Mouse (Mus musculus): ENCODE measurements around the gene Taf8. TPM values are rescaled to one million over a fixed set of nuclear protein-coding genes. Genes with fewer than 3 reads are reported as not detected.
A peak's percentile ranks its signal among the peaks of the same experiment; 100 is the strongest.

The Taf8 gene
- total and polyA plus RNA-seq, 2 experiments from 2014 or later, result 11.5 to 15.1 TPM

- Histone ChIP-seq H3K9me3 (ENCODE audit: low read length) (no peaks in the 10 kb centered on the region), H3K27me3 (ENCODE audit: insufficient read depth, low read length) (peaks cover 11% of the 10 kb centered on the region), H3K4me1 (ENCODE audit: insufficient read depth, low read length) (no peaks in the 10 kb centered on the region), H3K4me2 (ENCODE audit: low read depth, low read length, poor library complexity, severe bottlenecking) (0 out of 2 replicates have a peak overlapping the region, but pooled peaks have one; percentile 1), H3K27ac (ENCODE audit: low read depth, low read length) (no peak overlapping the region), H3K4me3 (ENCODE audit: low read depth, low read length) (no peak overlapping the region), H3K9ac (replicated peaks; ENCODE audit: low read length, poor library complexity, severe bottlenecking) (no peak overlapping the region), H3K36me3 (ENCODE audit: insufficient read depth, low read length) (no peaks in the 10 kb centered on the region)
- TF ChIP-seq CTCF (IDR thresholded peaks at IDR 0.05), result no peak
- no peak for DNase-seq (ENCODE audit: low spot score)
- WGBS, result 7% methylated on average over 33 of the region's 34 CpGs
- no peak for ATAC-seq (ENCODE audit: low FRiP score)
These were observed 33.6 kb downstream of the Taf8 start for GRCm38 (mm10) chr17:47468466-47468865.

- DNase-seq (ENCODE audit: low spot score) (no peak), ATAC-seq (ENCODE audit: low FRiP score) (no peak)
- no peaks in the 10 kb centered on the region for H3K36me3 ChIP-seq (ENCODE audit: insufficient read depth, low read length)
- H3K9ac ChIP-seq (replicated peaks; ENCODE audit: low read length, poor library complexity, severe bottlenecking), result no peak overlapping the region
- WGBS, result 20% methylated on average over 14 of the region's 14 CpGs
- H3K27ac ChIP-seq (ENCODE audit: low read depth, low read length), result no peak overlapping the region
- H3K4me2 ChIP-seq (ENCODE audit: low read depth, low read length, poor library complexity, severe bottlenecking), result 0 out of 2 replicates have a peak overlapping the region, but pooled peaks have one; percentile 1
- H3K27me3 ChIP-seq (ENCODE audit: insufficient read depth, low read length), result peaks cover 11% of the 10 kb centered on the region
- no peak overlapping the region for H3K4me3 ChIP-seq (ENCODE audit: low read depth, low read length)
- H3K4me1 ChIP-seq (ENCODE audit: insufficient read depth, low read length), result no peaks in the 10 kb centered on the region
- TF ChIP-seq CTCF (IDR thresholded peaks at IDR 0.05), result no peak
- H3K9me3 ChIP-seq (ENCODE audit: low read length), result no peaks in the 10 kb centered on the region
These were observed 34.0 kb downstream of the Taf8 start for GRCm38 (mm10) chr17:47468063-47468462.

GRCm38 (mm10) chr17:47467659-47468058, 34.4 kb downstream of the Taf8 start:
- Histone ChIP-seq H3K36me3 (ENCODE audit: insufficient read depth, low read length) (no peaks in the 10 kb centered on the region), H3K4me2 (ENCODE audit: low read depth, low read length, poor library complexity, severe bottlenecking) (no peak overlapping the region), H3K27ac (ENCODE audit: low read depth, low read length) (no peak overlapping the region), H3K9me3 (ENCODE audit: low read length) (no peaks in the 10 kb centered on the region), H3K4me3 (ENCODE audit: low read depth, low read length) (no peak overlapping the region), H3K4me1 (ENCODE audit: insufficient read depth, low read length) (no peaks in the 10 kb centered on the region), H3K27me3 (ENCODE audit: insufficient read depth, low read length) (peaks cover 11% of the 10 kb centered on the region), H3K9ac (replicated peaks; ENCODE audit: low read length, poor library complexity, severe bottlenecking) (no peak overlapping the region)
- WGBS, result 57% methylated on average over 11 of the region's 11 CpGs
- no peak for TF ChIP-seq CTCF (IDR thresholded peaks at IDR 0.05)
- no peak for ATAC-seq (ENCODE audit: low FRiP score)
- DNase-seq (ENCODE audit: low spot score), result no peak

GRCm38 (mm10) chr17:47466284-47466683, 35.8 kb downstream of the Taf8 start:
- Histone ChIP-seq H3K4me2 (ENCODE audit: low read depth, low read length, poor library complexity, severe bottlenecking) (no peak overlapping the region), H3K9ac (replicated peaks; ENCODE audit: low read length, poor library complexity, severe bottlenecking) (no peak overlapping the region), H3K27ac (ENCODE audit: low read depth, low read length) (no peak overlapping the region), H3K4me1 (ENCODE audit: insufficient read depth, low read length) (no peaks in the 10 kb centered on the region), H3K4me3 (ENCODE audit: low read depth, low read length) (no peak overlapping the region), H3K36me3 (ENCODE audit: insufficient read depth, low read length) (no peaks in the 10 kb centered on the region), H3K9me3 (ENCODE audit: low read length) (no peaks in the 10 kb centered on the region), H3K27me3 (ENCODE audit: insufficient read depth, low read length) (peaks cover 11% of the 10 kb centered on the region)
- no peak for TF ChIP-seq CTCF (IDR thresholded peaks at IDR 0.05)
- ATAC-seq (ENCODE audit: low FRiP score) (no peak), DNase-seq (ENCODE audit: low spot score) (no peak)
- 41% methylated on average over 9 of the region's 9 CpGs for WGBS

DNA sequence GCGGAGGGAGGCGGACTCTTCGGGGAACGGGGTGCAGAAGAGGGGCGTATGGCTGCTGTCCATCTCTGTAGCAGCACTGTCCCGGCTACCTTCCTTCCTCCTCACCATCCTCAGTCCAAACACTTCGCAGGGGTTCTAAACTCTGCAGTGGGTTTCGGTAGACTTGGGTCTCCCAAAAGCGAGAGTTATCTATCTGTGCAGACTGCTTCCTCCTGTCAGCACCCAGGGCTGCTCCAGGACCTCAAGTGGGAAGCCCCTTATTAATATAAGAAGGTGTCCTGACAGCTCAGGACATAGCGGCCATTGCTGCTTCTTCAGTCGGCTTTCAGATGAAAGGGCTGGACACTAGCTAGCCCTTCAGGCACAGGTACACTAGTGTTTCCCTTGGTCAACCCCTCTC, 37.1 kb downstream of the Taf8 start:
- Histone ChIP-seq H3K9me3 (ENCODE audit: low read length) (no peaks in the 10 kb centered on the region), H3K4me2 (ENCODE audit: low read depth, low read length, poor library complexity, severe bottlenecking) (no peak overlapping the region), H3K4me3 (ENCODE audit: low read depth, low read length) (no peak overlapping the region), H3K27me3 (ENCODE audit: insufficient read depth, low read length) (peaks cover 11% of the 10 kb centered on the region), H3K9ac (replicated peaks; ENCODE audit: low read length, poor library complexity, severe bottlenecking) (no peak overlapping the region), H3K4me1 (ENCODE audit: insufficient read depth, low read length) (no peaks in the 10 kb centered on the region), H3K36me3 (ENCODE audit: insufficient read depth, low read length) (no peaks in the 10 kb centered on the region), H3K27ac (ENCODE audit: low read depth, low read length) (no peak overlapping the region)
- ATAC-seq (ENCODE audit: low FRiP score) (no peak), DNase-seq (ENCODE audit: low spot score) (no peak)
- 81% methylated on average over 11 of the region's 11 CpGs for WGBS
- TF ChIP-seq CTCF (IDR thresholded peaks at IDR 0.05), result no peak

DNA sequence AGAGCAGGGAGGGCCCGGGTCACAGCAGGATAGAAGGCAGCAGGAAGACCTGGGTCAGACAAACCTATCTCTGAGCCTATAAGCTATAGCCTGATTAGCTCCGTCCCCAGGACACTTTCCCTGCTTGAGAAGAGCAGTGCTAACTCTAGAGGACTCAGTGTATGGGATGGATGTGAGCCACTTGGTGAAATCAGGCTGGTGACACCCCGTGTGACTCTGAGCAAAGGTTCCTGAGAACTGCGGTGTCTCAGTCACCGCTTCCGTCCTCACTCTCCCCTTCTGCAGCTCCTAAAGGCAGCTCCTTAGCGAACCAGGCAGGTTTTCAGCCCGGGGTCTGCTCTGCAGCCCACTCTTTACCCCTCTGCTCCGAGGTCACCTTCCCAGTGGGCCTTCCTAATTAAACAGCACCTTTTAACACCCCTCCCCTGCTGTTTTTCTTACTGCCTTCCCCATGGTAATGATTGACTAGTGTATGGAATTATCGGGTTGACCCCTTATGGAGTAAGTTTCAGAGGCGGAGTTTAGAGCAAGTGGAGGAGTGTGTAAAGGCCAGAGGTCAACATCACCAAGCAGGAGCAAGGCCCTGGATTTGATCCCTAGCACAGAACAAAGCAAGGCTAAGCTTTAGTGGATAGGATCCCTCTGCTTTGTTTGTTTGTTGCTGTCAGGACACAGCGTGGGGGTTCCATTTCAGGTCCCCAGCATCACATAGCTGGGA, 37.7 kb downstream of the Taf8 start:
- no peak for DNase-seq (ENCODE audit: low spot score)
- Histone ChIP-seq H3K4me2 (ENCODE audit: low read depth, low read length, poor library complexity, severe bottlenecking) (no peak overlapping the region), H3K4me1 (ENCODE audit: insufficient read depth, low read length) (no peaks in the 10 kb centered on the region), H3K27me3 (ENCODE audit: insufficient read depth, low read length) (peaks cover 11% of the 10 kb centered on the region), H3K27ac (ENCODE audit: low read depth, low read length) (no peak overlapping the region), H3K9me3 (ENCODE audit: low read length) (no peaks in the 10 kb centered on the region), H3K4me3 (ENCODE audit: low read depth, low read length) (no peak overlapping the region), H3K9ac (replicated peaks; ENCODE audit: low read length, poor library complexity, severe bottlenecking) (no peak overlapping the region), H3K36me3 (ENCODE audit: insufficient read depth, low read length) (no peaks in the 10 kb centered on the region)
- WGBS, result 41% methylated on average over 12 of the region's 12 CpGs
- TF ChIP-seq CTCF (IDR thresholded peaks at IDR 0.05), result no peak
- no peak for ATAC-seq (ENCODE audit: low FRiP score)
